Mouse (Mus musculus) megakaryocyte, embryonic 14.5 days (primary cell): ENCODE results near the gene a.

Experiments used
- FLI1 ChIP-seq: IDR thresholded peaks from 2 replicates; pipeline ENCODE4 v1.6.1; 2012; ENCODE audit warnings: low read length, inconsistent platforms, mixed read lengths
- GATA1 ChIP-seq: IDR thresholded peaks from 3 replicates; pipeline ENCODE4 v1.6.1; 2012; ENCODE audit warnings: mixed read lengths, low read length, inconsistent platforms, borderline replicate concordance

DNA sequence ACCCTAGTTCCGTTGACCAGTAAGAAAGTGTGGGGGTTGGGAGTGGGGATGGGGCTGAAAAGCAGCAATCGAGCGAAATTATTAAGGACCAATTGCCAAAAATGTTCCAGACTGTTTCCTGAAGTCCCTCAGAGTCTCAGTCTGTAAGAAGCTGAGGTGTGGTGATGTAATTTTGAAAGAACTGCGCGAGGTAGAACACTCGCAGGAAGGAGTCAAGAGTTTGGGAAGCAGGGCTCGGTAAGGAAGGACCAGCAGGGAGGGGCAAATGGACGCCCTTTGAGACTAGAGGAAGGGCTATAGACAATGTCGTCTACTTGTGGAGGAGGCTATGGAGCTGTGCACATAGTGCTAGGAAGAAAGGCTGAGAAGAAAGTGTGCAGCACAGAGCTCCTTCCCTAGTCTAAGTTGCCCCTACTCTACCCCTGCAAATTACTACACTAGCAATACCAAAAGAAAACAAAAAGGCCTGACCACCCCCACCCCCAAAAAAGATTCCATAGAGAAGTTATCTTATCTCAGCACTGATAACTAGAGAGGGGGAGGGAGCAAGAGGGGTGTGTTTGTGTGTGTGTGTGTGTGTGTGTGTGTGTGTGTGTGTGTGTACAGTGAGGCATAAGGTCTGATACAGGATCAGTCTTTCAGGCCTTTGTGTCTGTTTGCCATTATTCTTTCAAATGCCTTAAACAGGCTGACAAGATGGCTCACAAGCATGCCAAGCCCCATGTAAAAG lies 260.6 kb downstream of the a start:
- TF ChIP-seq FLI1: no peak
- no peak for TF ChIP-seq GATA1
